Mouse (Mus musculus) myocyte (in vitro differentiated cells): ENCODE results near the gene Pfkfb3. TPM values are rescaled to one million over a fixed set of nuclear protein-coding genes. Genes with fewer than 3 reads are reported as not detected.

ENCODE experiments used
- H3K27me3 ChIP-seq: one replicate; pipeline ENCODE4 v1.6.1; 2011; ENCODE audit not compliant: control insufficient read depth, insufficient read depth, insufficient read length
- H3K36me3 ChIP-seq: one replicate; pipeline ENCODE4 v1.6.1; 2011; ENCODE audit not compliant: control insufficient read depth, insufficient read depth
- H3K4me2 ChIP-seq: one replicate; pipeline ENCODE4 v1.6.1; 2011; ENCODE audit warnings: low read depth, control low read depth
- H3K4me3 ChIP-seq: one replicate; pipeline ENCODE4 v1.5.1; 2011; ENCODE audit warnings: mild to moderate bottlenecking, control low read depth, moderate library complexity
- H3K79me2 ChIP-seq: one replicate; pipeline ENCODE4 v1.6.1; 2011; ENCODE audit not compliant: control insufficient read depth, insufficient read depth
- H3ac ChIP-seq: one replicate; pipeline ENCODE4 v1.6.1; 2011; ENCODE audit not compliant: control insufficient read depth, insufficient read length
- CEBPB ChIP-seq: IDR thresholded peaks from 2 replicates; pipeline ENCODE4 v1.6.1; 2011; ENCODE audit warnings: mild to moderate bottlenecking, moderate library complexity; ENCODE audit not compliant: poor library complexity, insufficient read depth, severe bottlenecking
- E2F4 ChIP-seq: IDR thresholded peaks from one replicate; pipeline ENCODE4 v1.6.1; 2011; ENCODE audit warnings: mild to moderate bottlenecking, control low read depth, moderate library complexity; ENCODE audit not compliant: insufficient read depth
- MAX ChIP-seq: IDR thresholded peaks from one replicate; pipeline ENCODE4 v1.6.1; 2011; ENCODE audit warnings: low read depth, mild to moderate bottlenecking, control low read depth
- MYOD1 ChIP-seq, 3 experiments: IDR thresholded peaks; one replicate each; pipeline ENCODE4 v1.6.1; 2011; ENCODE audit warnings: control low read depth in 2 of 3, low read depth in 2 of 3, mild to moderate bottlenecking in 2 of 3, moderate library complexity in 1 of 3; ENCODE audit not compliant: insufficient read length in 2 of 3, control insufficient read depth in 1 of 3
- MYOG ChIP-seq, 3 experiments: IDR thresholded peaks; one replicate each; pipeline ENCODE4 v1.6.1; 2011; ENCODE audit warnings: control low read depth in 2 of 3, low read depth in 2 of 3, mild to moderate bottlenecking in 2 of 3; ENCODE audit not compliant: insufficient read length in 2 of 3, control insufficient read depth in 1 of 3, insufficient read depth in 1 of 3
- POLR2A ChIP-seq: IDR thresholded peaks from one replicate; pipeline ENCODE4 v1.6.1; 2011; ENCODE audit warnings: low read depth, mild to moderate bottlenecking, control low read depth, moderate library complexity; ENCODE audit not compliant: insufficient read length
- POLR2AphosphoS2 ChIP-seq: IDR thresholded peaks from one replicate; pipeline ENCODE4 v1.6.1; 2011; ENCODE audit warnings: low read depth, control low read depth; ENCODE audit not compliant: insufficient read length
- REST ChIP-seq: IDR thresholded peaks from one replicate; pipeline ENCODE4 v1.6.1; 2011; ENCODE audit warnings: mild to moderate bottlenecking, control low read depth, moderate library complexity; ENCODE audit not compliant: insufficient read depth, insufficient read length
- SRF ChIP-seq: IDR thresholded peaks from one replicate; pipeline ENCODE4 v1.6.1; 2011; ENCODE audit warnings: low read depth; ENCODE audit not compliant: control insufficient read depth, insufficient read length
- TCF12 ChIP-seq: IDR thresholded peaks from one replicate; pipeline ENCODE4 v1.6.1; 2011; ENCODE audit warnings: mild to moderate bottlenecking, control low read depth; ENCODE audit not compliant: poor library complexity, insufficient read depth, severe bottlenecking
- TCF3 ChIP-seq: IDR thresholded peaks from one replicate; pipeline ENCODE4 v1.6.1; 2011; ENCODE audit warnings: low read depth, control low read depth; ENCODE audit not compliant: insufficient read length
- USF1 ChIP-seq: IDR thresholded peaks from one replicate; pipeline ENCODE4 v1.6.1; 2011; ENCODE audit warnings: low read depth, mild to moderate bottlenecking, control low read depth, moderate library complexity
- polyA plus RNA-seq: library from polyadenylated mRNA; unstranded; fragments of >200 nt; fragmentation: generic; extraction: Trizol; gene quantifications from one replicate; pipeline ENCODE4 v1.2.1, GENCODE M21; 2012; ENCODE audit warnings: missing spikeins

Gene Pfkfb3
- polyA plus RNA-seq, 1 experiment, result 2.0 TPM

DNA sequence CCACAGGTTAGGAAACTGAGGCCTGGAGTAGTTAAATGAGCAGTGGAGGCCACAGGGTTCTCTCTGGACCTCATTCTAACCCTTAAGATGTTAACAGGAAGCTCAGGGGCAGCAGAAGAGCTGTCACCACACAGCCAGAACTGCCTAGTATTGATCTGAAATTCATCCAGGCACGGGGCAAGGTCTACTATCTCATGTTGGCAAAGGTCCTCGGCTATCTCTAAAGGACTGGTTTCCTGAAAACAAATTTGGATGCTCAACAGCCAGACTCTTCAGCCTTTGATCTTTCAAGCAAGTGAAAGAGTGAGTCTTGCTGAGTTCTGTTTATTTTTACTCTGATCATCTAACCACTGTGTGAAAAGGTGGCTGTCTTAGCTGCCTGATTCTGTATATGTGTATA is 74.9 kb downstream of the Pfkfb3 start:
- Histone ChIP-seq H3K36me3 (peaks cover 9% of the 10 kb centered on the region), H3K4me2 (no peak overlapping the region)

GRCm38 (mm10) chr2:11475316-11475715 is 78.6 kb downstream of the Pfkfb3 start:
- no peak overlapping the region for H3ac ChIP-seq
- no peaks in the 10 kb centered on the region for H3K27me3 ChIP-seq
- no peak overlapping the region for H3K4me2 ChIP-seq
- no peaks in the 10 kb centered on the region for H3K79me2 ChIP-seq
- peaks cover 9% of the 10 kb centered on the region for H3K36me3 ChIP-seq
- TF ChIP-seq USF1, result no peak
- no peak overlapping the region for H3K4me3 ChIP-seq

More for the DNA sequence above, 74.9 kb downstream of the Pfkfb3 start:
- H3K4me3 ChIP-seq, result no peak overlapping the region
- no peaks in the 10 kb centered on the region for H3K27me3 ChIP-seq
- H3K79me2 ChIP-seq, result no peaks in the 10 kb centered on the region
- no peak for TF ChIP-seq CEBPB
- TF ChIP-seq USF1, result no peak
- no peak for TF ChIP-seq MAX
- no peak for TF ChIP-seq MYOD1 (IDR thresholded peaks at IDR 0.05; ENCODE audit: control insufficient read depth in 1 of 3, insufficient read length in 2 of 3, low read depth in 2 of 3)
- TF ChIP-seq MYOG (IDR thresholded peaks at IDR 0.05; ENCODE audit: control insufficient read depth in 1 of 3, insufficient read depth in 1 of 3, insufficient read length in 2 of 3, low read depth in 2 of 3), result no peak
- TF ChIP-seq TCF12, result no peak
- TF ChIP-seq SRF, result no peak
- TF ChIP-seq POLR2A, result no peak
- no peak for TF ChIP-seq TCF3
- no peak for TF ChIP-seq REST
- TF ChIP-seq E2F4, result no peak
- no peak for TF ChIP-seq POLR2AphosphoS2
- no peak overlapping the region for H3ac ChIP-seq

GRCm38 (mm10) chr2:11464661-11465099 is 89.2 kb downstream of the Pfkfb3 start:
- H3K36me3 ChIP-seq, result no peaks in the 10 kb centered on the region
- TF ChIP-seq POLR2AphosphoS2 (no peak), CEBPB (peak; percentile 93)
- no peak overlapping the region for H3K4me3 ChIP-seq
- no peaks in the 10 kb centered on the region for H3K79me2 ChIP-seq
- H3K4me2 ChIP-seq, result no peak overlapping the region
- H3ac ChIP-seq, result no peak overlapping the region
- no peaks in the 10 kb centered on the region for H3K27me3 ChIP-seq

- Histone ChIP-seq H3K4me2 (peak overlapping the region; percentile 79), H3K79me2 (no peaks in the 10 kb centered on the region), H3K4me3 (peak overlapping the region; percentile 3), H3K36me3 (no peaks in the 10 kb centered on the region), H3ac (no peak overlapping the region), H3K27me3 (no peaks in the 10 kb centered on the region)
- no peak for TF ChIP-seq USF1
- TF ChIP-seq MAX, result no peak
- no peak for TF ChIP-seq TCF12
These were observed 92.9 kb downstream of the Pfkfb3 start for GRCm38 (mm10) chr2:11460976-11461375.

DNA sequence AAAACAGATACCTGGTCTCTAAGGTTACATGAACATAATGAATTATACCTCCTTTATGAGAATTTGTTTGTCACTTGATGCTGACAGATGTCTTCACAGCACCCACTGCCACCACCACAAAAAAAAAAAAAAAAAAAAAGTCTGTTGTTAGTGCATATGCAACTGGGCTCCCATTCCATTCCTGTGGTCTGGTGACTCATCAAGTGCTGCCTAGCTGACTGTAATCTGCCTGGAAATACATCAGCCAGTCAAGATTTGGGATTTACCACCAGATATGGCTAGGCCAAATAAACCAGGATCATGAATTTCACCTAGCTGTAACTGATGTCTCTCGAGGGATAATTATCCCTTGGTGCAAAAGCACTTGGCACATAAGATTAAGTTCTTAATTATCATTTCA is 95.4 kb downstream of the Pfkfb3 start:
- H3K4me2 ChIP-seq, result peak overlapping the region; percentile 37
- no peak for TF ChIP-seq POLR2AphosphoS2
- no peak for TF ChIP-seq E2F4
- TF ChIP-seq MYOG (IDR thresholded peaks at IDR 0.05; ENCODE audit: control insufficient read depth in 1 of 3, insufficient read depth in 1 of 3, insufficient read length in 2 of 3, low read depth in 2 of 3), result peak in 1 of 3 experiments; percentile 6
- TF ChIP-seq TCF12, result peak; percentile 5
- TF ChIP-seq POLR2A, result no peak
- TF ChIP-seq CEBPB, result peak; percentile 80
- no peak for TF ChIP-seq MAX
- no peak for TF ChIP-seq REST
- no peak for TF ChIP-seq MYOD1 (IDR thresholded peaks at IDR 0.05; ENCODE audit: control insufficient read depth in 1 of 3, insufficient read length in 2 of 3, low read depth in 2 of 3)
- TF ChIP-seq USF1, result no peak
- no peak for TF ChIP-seq TCF3
- TF ChIP-seq SRF, result peak; percentile 51
- no peak overlapping the region for H3K4me3 ChIP-seq
- no peak overlapping the region for H3ac ChIP-seq
- no peaks in the 10 kb centered on the region for H3K79me2 ChIP-seq
- no peaks in the 10 kb centered on the region for H3K27me3 ChIP-seq
- H3K36me3 ChIP-seq, result no peaks in the 10 kb centered on the region

DNA sequence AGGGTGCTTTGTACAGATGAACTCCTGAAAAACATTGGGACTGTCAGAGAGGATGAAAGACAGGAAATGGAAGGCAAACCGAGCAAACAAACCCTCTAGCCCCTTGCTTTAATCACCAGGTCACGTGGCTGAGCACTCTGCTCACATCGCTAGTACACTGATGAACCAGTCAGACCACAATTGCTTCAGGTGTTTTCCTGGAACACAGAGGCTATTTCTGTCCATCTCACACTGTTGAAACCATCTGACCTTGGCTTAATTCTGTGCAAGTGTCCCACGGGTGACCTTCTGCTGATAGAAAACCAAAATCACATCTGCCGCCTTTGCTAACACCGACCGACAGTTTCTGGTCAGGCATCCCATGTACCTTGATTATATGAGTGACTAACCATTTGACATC is 96.0 kb downstream of the Pfkfb3 start:
- no peak for TF ChIP-seq SRF
- no peak for TF ChIP-seq MYOD1 (IDR thresholded peaks at IDR 0.05; ENCODE audit: control insufficient read depth in 1 of 3, insufficient read length in 2 of 3, low read depth in 2 of 3)
- TF ChIP-seq TCF3, result no peak
- TF ChIP-seq TCF12, result no peak
- H3K36me3 ChIP-seq, result no peaks in the 10 kb centered on the region
- no peaks in the 10 kb centered on the region for H3K79me2 ChIP-seq
- no peak overlapping the region for H3ac ChIP-seq
- peak overlapping the region; percentile 33 for H3K4me2 ChIP-seq
- no peak overlapping the region for H3K4me3 ChIP-seq
- no peaks in the 10 kb centered on the region for H3K27me3 ChIP-seq
